Mouse (Mus musculus) heart, adult 9 months (tissue): ENCODE measurements around the gene Chmp1a.
A peak's percentile ranks its signal among the peaks of the same experiment; 100 is the strongest.
"Not testable (repeated sequence)": the region's sequence is repeated elsewhere in the genome, so short reads cannot be mapped to it uniquely, and the experiment has no call there.

Source experiments
- DNase-seq, 2 experiments: peaks; one replicate each; pipeline ENCODE4 v3.0.0; 2022; ENCODE audit warnings: low spot score in 2 of 2

Gene Chmp1a

GRCm38 (mm10) chr8:123231742-123232141 lies 19.2 kb upstream of the Chmp1a start:
- no peak for DNase-seq

- DNase-seq, result not testable (repeated sequence)
Measured at GRCm38 (mm10) chr8:123230326-123230725, 17.8 kb upstream of the Chmp1a start.

- no peak for DNase-seq
Measured at GRCm38 (mm10) chr8:123228416-123228815, 15.9 kb upstream of the Chmp1a start.

- peak; percentile 92 for DNase-seq
Measured at GRCm38 (mm10) chr8:123224278-123225266, 12.0 kb upstream of the Chmp1a start, which contains the start of gene Cdk10. TSS of gene Cdk10 (plus strand) at chr8:123224842.

GRCm38 (mm10) chr8:123220917-123221316 lies 8.4 kb upstream of the Chmp1a start:
- no peak for DNase-seq

GRCm38 (mm10) chr8:123215430-123215829 lies 2.9 kb upstream of the Chmp1a start:
- peak; percentile 67 to 74 for DNase-seq

- peak in 1 of 2 experiments; percentile 34 for DNase-seq
Measured at GRCm38 (mm10) chr8:123213118-123213772, 682 bp upstream of the Chmp1a start.

GRCm38 (mm10) chr8:123211876-123212275 lies 687 bp downstream of the Chmp1a start:
- no peak for DNase-seq

DNA sequence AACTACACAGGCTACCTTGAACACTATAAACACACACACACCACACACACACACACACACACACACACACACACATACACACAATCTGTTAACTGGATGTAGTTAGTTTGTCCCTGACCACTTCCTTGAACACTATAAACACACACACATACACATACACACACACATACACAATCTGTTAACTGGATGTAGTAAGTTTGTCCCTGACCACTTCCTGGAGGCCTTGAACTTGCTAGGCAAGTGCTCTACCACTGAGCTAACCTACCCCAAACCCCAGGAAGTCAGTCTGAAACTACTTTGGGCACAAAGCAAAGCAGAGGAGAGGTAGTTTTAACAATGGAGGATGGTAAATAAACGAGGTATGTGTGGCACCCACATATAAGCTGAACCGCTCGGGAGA lies 9.0 kb downstream of the Chmp1a start:
- no peak for DNase-seq

DNA sequence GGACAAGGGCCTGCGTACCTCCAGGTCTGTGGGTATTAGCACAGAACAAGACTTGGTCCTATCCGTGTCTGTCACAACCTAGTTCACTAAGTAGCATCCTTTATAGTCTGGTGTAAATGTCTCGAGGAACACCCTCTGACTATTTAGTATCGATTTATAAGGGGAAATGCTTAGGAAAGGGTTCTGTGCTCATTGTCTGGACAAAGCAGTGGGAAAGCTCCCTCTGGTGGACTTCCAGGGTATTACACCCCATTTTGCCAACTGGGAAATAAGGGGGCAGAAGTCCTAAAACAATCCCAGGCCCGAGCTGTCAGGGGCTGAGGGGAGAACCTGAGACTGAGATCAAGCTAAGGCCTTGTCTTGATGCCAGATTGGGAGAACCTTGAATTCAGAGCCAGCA lies 10.3 kb downstream of the Chmp1a start:
- peak in 1 of 2 experiments; percentile 68 for DNase-seq

DNA sequence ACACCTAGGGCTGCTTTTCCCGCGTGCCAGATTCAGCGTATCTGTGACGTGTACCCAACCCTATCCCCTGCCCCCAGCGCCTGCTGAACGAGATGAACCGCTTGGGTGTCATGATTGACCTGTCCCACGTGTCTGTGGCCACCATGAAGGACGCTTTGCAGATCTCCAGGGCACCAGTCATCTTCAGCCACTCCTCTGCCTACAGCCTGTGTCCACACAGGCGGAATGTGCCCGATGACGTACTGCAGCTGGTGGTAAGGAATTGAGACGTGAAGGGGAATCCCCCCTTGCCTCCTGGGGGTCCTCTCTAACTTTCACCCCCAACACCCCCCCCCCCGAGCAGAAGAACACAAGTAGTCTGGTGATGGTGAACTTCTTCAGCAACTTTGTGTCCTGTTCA lies 12.7 kb downstream of the Chmp1a start:
- DNase-seq, result no peak

GRCm38 (mm10) chr8:123197016-123197415 lies 15.5 kb downstream of the Chmp1a start:
- DNase-seq, result not testable (repeated sequence)

- DNase-seq, result no peak
Measured at GRCm38 (mm10) chr8:123193771-123194170, 18.8 kb downstream of the Chmp1a start.

- DNase-seq, result no peak
Measured at GRCm38 (mm10) chr8:123191908-123192307, 20.7 kb downstream of the Chmp1a start.

DNA sequence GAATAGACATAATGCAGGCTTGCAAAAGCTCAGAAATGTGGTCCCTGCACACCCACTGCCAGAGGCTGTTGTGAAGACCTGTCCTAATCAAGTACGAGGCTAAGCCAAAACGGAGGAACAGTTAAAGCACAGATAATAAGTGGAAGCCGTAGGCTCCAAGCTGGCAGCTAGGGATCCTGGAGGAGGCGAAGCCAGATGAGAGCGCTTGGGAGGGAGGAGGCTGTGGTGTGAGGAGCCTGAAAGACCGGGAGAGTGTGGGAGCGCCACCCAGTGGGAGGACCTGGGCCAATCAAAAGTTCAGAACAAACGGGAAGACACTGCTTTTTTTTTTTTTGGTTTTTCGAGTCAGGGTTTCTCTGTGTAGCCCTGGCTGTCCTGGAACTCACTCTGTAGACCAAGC lies 21.9 kb downstream of the Chmp1a start:
- peak; percentile 56 to 72 for DNase-seq

DNA sequence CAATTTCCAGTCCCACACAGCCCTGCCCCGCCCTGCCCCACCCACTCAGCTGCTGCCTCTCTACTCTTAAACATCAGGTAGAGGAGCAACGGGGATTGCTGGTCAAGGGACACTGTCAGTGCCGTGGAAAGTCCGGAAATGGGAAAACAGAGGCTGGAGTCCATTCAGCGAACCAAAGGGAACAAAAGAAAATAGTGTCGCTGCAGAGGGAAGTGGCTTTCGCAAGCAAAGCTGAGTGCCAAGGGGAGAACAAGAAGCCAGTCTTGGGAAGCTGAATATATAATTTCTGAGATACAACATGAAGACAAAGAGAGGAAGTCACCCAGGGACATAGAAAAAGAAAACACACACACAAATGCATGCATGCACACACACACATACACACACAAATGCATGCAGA lies 23.7 kb downstream of the Chmp1a start:
- DNase-seq, result peak in 1 of 2 experiments; percentile 24

DNA sequence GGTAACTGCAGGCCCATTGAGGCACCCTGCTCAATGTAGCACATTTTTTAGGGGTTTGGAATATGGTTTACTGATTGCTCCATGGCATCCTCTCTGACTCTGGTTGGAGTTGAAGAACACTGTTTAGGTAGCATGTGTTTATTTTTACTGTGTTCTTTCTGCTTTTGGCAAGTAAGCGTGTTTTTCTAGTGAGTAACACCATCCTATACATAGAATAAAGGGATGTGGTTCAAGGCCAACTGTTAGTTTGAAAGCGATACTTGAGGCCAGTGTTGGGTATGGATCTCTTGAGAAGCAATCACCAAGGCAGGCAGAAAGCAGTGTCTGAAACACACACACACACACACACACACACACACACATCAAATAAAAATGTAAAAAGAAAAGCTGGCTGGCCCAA lies 24.6 kb downstream of the Chmp1a start:
- no peak for DNase-seq

- DNase-seq, result peak; percentile 83 to 85
Measured at GRCm38 (mm10) chr8:123185566-123186409, 26.8 kb downstream of the Chmp1a start, which contains the start of gene Dpep1. TSS of gene Dpep1 (plus strand) at chr8:123186242.

- peak; percentile 61 to 78 for DNase-seq
Measured at GRCm38 (mm10) chr8:123181391-123181790, 31.2 kb downstream of the Chmp1a start.

DNA sequence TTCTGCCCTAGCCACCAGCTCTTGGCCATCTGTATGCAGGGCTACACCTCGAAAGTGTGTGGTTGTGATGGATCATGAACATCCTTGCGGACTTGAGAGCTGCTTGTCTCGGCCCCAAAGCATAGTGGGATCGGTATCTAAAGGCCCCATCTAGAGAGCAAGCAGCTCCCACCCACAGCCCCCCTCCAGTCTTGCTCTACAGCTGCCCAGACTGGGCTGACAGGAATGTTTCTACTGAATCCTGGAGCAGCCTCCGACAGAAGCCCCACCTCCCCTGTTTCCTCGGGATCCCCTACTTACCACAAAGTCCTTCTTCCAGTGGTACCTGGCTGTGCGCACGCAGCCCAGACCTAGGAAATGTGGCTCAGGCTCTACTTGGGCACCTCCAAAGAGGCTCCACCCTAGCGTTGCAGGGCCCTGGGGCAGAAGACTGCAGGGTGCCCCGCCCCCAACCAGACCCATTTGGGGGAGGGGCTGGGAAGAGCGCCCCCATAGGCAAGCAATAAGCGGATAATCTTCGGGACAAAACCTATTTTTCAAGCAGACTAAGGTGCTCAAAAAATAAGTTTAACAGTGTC lies 54.6 kb downstream of the Chmp1a start, which contains the start of gene Sult5a1:
Gene Sult5a1 (minus strand): TSS at position 428 of the 578 bp plus-strand sequence.
- DNase-seq, result no peak
